Mouse (Mus musculus) lung, postnatal 10 days (tissue): ENCODE data around the gene Rab40b.
"Not testable (repeated sequence)": the region's sequence is repeated elsewhere in the genome, so short reads cannot be mapped to it uniquely, and the experiment has no call there.

Experiments used
- DNase-seq: peaks from one replicate; pipeline ENCODE4 v3.0.0; 2021

Gene Rab40b

GRCm38 (mm10) chr11:121367170-121367707 is 20.8 kb downstream of the Rab40b start:
- no peak for DNase-seq

- DNase-seq, result peak; percentile 34
These were observed 25.8 kb downstream of the Rab40b start for GRCm38 (mm10) chr11:121362212-121362611.

GRCm38 (mm10) chr11:121354091-121354707 is 33.9 kb downstream of the Rab40b start, which contains the start of gene Wdr45b:
Wdr45b (minus strand) TSS chr11:121354445.
- peak; percentile 99 for DNase-seq

- DNase-seq, result peak; percentile 42
These were observed 34.5 kb downstream of the Rab40b start for GRCm38 (mm10) chr11:121353326-121354090.

GRCm38 (mm10) chr11:121348727-121349126 is 39.3 kb downstream of the Rab40b start:
- DNase-seq, result not testable (repeated sequence)

GRCm38 (mm10) chr11:121348166-121348565 is 39.9 kb downstream of the Rab40b start:
- no peak for DNase-seq

GRCm38 (mm10) chr11:121347036-121347435 is 41.0 kb downstream of the Rab40b start:
- no peak for DNase-seq

GRCm38 (mm10) chr11:121342423-121342822 is 45.6 kb downstream of the Rab40b start:
- DNase-seq, result not testable (repeated sequence)

- DNase-seq, result no peak
These were observed 47.8 kb downstream of the Rab40b start for GRCm38 (mm10) chr11:121340287-121340686.

- no peak for DNase-seq
These were observed 48.4 kb downstream of the Rab40b start for GRCm38 (mm10) chr11:121339647-121340046.

GRCm38 (mm10) chr11:121331641-121332040 is 56.4 kb downstream of the Rab40b start:
- no peak for DNase-seq

GRCm38 (mm10) chr11:121328619-121329018 is 59.4 kb downstream of the Rab40b start:
- no peak for DNase-seq

- DNase-seq, result no peak
These were observed 59.8 kb downstream of the Rab40b start for GRCm38 (mm10) chr11:121328206-121328605.

- DNase-seq, result no peak
These were observed 61.4 kb downstream of the Rab40b start for GRCm38 (mm10) chr11:121326681-121327080.

- DNase-seq, result no peak
These were observed 62.0 kb downstream of the Rab40b start for GRCm38 (mm10) chr11:121326034-121326433.

- DNase-seq, result not testable (repeated sequence)
These were observed 80.3 kb downstream of the Rab40b start for GRCm38 (mm10) chr11:121307712-121308111.

GRCm38 (mm10) chr11:121306608-121307007 is 81.4 kb downstream of the Rab40b start:
- no peak for DNase-seq
